Mouse (Mus musculus): Measurements from ENCODE around the gene Ror1. TPM values are rescaled to one million over a fixed set of nuclear protein-coding genes. Genes with fewer than 3 reads are reported as not detected.

Gene Ror1
- polyA plus RNA-seq, 1 experiment, result 0.12 TPM

DNA sequence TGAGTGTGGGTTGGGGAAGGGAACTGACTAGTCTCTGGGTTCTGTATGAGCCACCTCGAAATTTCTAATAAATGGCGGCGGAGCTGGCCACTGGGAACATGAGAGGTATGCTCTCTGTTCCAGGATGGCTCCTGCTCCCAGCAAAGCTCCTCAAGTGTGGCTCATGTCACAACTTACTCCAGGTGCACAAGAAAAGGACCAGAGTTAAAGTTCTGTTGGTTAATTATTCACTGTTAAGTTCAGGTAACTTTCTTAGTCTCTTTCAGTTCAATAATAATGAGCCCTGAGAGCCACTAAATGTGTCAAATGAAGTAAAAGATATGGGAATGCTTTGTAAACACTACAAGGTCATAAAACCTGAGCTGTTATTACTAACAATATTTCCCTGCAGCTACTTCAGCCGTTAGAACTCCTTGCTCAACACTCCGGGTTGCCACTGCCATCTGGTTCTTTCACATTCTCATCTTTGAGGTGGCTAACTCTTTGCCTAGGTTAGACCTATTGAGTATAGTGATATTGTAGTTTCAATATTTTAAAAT is 100.7 kb downstream of the Ror1 start:
- TF ChIP-seq POLR2A (IDR thresholded peaks at IDR 0.05; ENCODE audit: control insufficient read depth, low read depth, low read length) (no peak), CTCF (IDR thresholded peaks at IDR 0.05; ENCODE audit: control insufficient read depth, insufficient read depth, insufficient replicate concordance, low read depth, low read length) (no peak)
- Histone ChIP-seq H3K27me3 (ENCODE audit: control insufficient read depth, insufficient read depth, low read length) (no peaks in the 10 kb centered on the region), H3K4me1 (ENCODE audit: control insufficient read depth, insufficient read depth, low read length) (no peaks in the 10 kb centered on the region), H3K27ac (ENCODE audit: control insufficient read depth, insufficient read depth, low read depth, low read length) (no peak overlapping the region), H3K36me3 (ENCODE audit: control insufficient read depth, insufficient read depth, low read length) (no peaks in the 10 kb centered on the region), H3K4me3 (ENCODE audit: control insufficient read depth, low read depth, low read length) (no peak overlapping the region)

- Histone ChIP-seq H3K27ac (ENCODE audit: control insufficient read depth, insufficient read depth, low read depth, low read length) (no peak overlapping the region), H3K4me1 (ENCODE audit: control insufficient read depth, insufficient read depth, low read length) (no peaks in the 10 kb centered on the region), H3K27me3 (ENCODE audit: control insufficient read depth, insufficient read depth, low read length) (no peaks in the 10 kb centered on the region), H3K4me3 (ENCODE audit: control insufficient read depth, low read depth, low read length) (no peak overlapping the region), H3K36me3 (ENCODE audit: control insufficient read depth, insufficient read depth, low read length) (no peaks in the 10 kb centered on the region)
- TF ChIP-seq POLR2A (IDR thresholded peaks at IDR 0.05; ENCODE audit: control insufficient read depth, low read depth, low read length), result no peak
- no peak for TF ChIP-seq CTCF (IDR thresholded peaks at IDR 0.05; ENCODE audit: control insufficient read depth, insufficient read depth, insufficient replicate concordance, low read depth, low read length)
Observed at GRCm38 (mm10) chr4:100198275-100198674, 102.7 kb downstream of the Ror1 start.

GRCm38 (mm10) chr4:100201322-100201721 is 105.7 kb downstream of the Ror1 start:
- Histone ChIP-seq H3K4me1 (ENCODE audit: control insufficient read depth, insufficient read depth, low read length) (no peaks in the 10 kb centered on the region), H3K27ac (ENCODE audit: control insufficient read depth, insufficient read depth, low read depth, low read length) (no peak overlapping the region)

DNA sequence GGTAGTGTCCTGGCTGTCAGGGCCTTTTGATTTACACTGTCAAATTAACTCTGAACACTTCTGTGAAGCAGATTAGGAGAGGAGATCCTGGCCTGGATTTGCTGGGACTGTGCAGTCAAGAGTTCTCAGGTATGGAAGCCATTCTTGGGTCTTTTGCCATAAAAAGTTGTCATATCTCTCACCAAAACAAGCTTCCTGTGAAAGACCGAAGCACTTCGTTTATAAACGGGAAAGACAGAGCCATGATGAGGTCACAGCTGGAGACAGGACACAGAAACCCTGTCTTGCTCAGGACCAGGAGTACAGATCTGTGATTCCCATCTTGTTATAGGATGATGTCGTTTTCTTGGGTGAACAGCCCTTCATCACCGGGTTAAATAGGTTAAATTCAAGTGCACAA is 107.5 kb downstream of the Ror1 start:
- no peaks in the 10 kb centered on the region for H3K27me3 ChIP-seq (ENCODE audit: control insufficient read depth, insufficient read depth, low read length)
- no peak overlapping the region for H3K27ac ChIP-seq (ENCODE audit: control insufficient read depth, insufficient read depth, low read depth, low read length)
- no peaks in the 10 kb centered on the region for H3K36me3 ChIP-seq (ENCODE audit: control insufficient read depth, insufficient read depth, low read length)
- no peak overlapping the region for H3K4me3 ChIP-seq (ENCODE audit: control insufficient read depth, low read depth, low read length)
- H3K4me1 ChIP-seq (ENCODE audit: control insufficient read depth, insufficient read depth, low read length), result no peaks in the 10 kb centered on the region
- TF ChIP-seq POLR2A (IDR thresholded peaks at IDR 0.05; ENCODE audit: control insufficient read depth, low read depth, low read length) (no peak), CTCF (IDR thresholded peaks at IDR 0.05; ENCODE audit: control insufficient read depth, insufficient read depth, insufficient replicate concordance, low read depth, low read length) (no peak)

More at GRCm38 (mm10) chr4:100201322-100201721, 105.7 kb downstream of the Ror1 start:
- Histone ChIP-seq H3K27me3 (ENCODE audit: control insufficient read depth, insufficient read depth, low read length) (no peaks in the 10 kb centered on the region), H3K4me3 (ENCODE audit: control insufficient read depth, low read depth, low read length) (no peak overlapping the region), H3K36me3 (ENCODE audit: control insufficient read depth, insufficient read depth, low read length) (no peaks in the 10 kb centered on the region)
- TF ChIP-seq POLR2A (IDR thresholded peaks at IDR 0.05; ENCODE audit: control insufficient read depth, low read depth, low read length) (no peak), CTCF (IDR thresholded peaks at IDR 0.05; ENCODE audit: control insufficient read depth, insufficient read depth, insufficient replicate concordance, low read depth, low read length) (no peak)

DNA sequence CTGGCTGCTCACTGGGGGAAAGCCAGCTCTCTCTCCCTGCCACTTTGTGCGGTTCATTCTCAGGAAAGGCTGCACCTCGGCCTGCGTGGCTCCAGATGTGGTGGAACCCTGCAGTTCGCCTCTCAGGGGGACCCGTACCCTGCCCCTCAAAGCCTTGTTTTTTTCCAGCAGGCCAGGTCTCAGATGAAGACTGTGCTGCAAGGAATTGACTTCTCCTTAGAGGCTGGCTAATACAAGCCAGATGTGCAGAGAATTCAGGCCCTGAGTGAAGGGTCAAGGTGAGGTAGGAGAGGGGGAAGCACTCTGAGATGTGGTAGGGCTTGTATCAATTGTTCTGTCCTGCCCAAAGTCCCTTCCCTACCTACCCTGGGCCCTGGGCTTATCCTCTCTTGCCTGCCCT is 108.1 kb downstream of the Ror1 start:
- H3K4me1 ChIP-seq (ENCODE audit: control insufficient read depth, insufficient read depth, low read length), result no peaks in the 10 kb centered on the region
- no peak for TF ChIP-seq CTCF (IDR thresholded peaks at IDR 0.05; ENCODE audit: control insufficient read depth, insufficient read depth, insufficient replicate concordance, low read depth, low read length)
- no peak for TF ChIP-seq POLR2A (IDR thresholded peaks at IDR 0.05; ENCODE audit: control insufficient read depth, low read depth, low read length)
- H3K27ac ChIP-seq (ENCODE audit: control insufficient read depth, insufficient read depth, low read depth, low read length), result no peak overlapping the region
- no peak overlapping the region for H3K4me3 ChIP-seq (ENCODE audit: control insufficient read depth, low read depth, low read length)
- H3K36me3 ChIP-seq (ENCODE audit: control insufficient read depth, insufficient read depth, low read length), result no peaks in the 10 kb centered on the region
- no peaks in the 10 kb centered on the region for H3K27me3 ChIP-seq (ENCODE audit: control insufficient read depth, insufficient read depth, low read length)

DNA sequence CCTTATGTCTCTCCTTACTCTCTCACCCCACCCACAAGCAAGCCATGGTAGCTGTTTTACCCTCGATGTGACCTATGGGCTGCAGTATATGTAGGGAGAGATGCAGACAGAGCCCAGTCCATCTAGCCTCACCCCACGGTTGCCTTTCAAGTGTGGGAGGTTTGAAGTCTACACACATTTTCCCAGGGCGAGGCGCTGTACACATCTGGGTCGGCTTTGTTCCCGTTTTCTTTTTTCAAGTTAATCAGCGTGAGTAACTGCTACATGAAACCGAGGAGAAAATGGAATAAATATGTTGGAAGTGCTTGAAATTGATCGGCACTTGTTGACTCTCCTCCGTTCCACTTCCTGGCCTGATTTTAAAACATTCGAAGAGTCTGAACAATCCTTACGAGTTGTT is 108.8 kb downstream of the Ror1 start:
- H3K36me3 ChIP-seq (ENCODE audit: control insufficient read depth, insufficient read depth, low read length), result no peaks in the 10 kb centered on the region
- no peaks in the 10 kb centered on the region for H3K4me1 ChIP-seq (ENCODE audit: control insufficient read depth, insufficient read depth, low read length)
- H3K27ac ChIP-seq (ENCODE audit: control insufficient read depth, insufficient read depth, low read depth, low read length), result no peak overlapping the region
- no peaks in the 10 kb centered on the region for H3K27me3 ChIP-seq (ENCODE audit: control insufficient read depth, insufficient read depth, low read length)
- no peak overlapping the region for H3K4me3 ChIP-seq (ENCODE audit: control insufficient read depth, low read depth, low read length)
- TF ChIP-seq POLR2A (IDR thresholded peaks at IDR 0.05; ENCODE audit: control insufficient read depth, low read depth, low read length) (no peak), CTCF (IDR thresholded peaks at IDR 0.05; ENCODE audit: control insufficient read depth, insufficient read depth, insufficient replicate concordance, low read depth, low read length) (no peak)

DNA sequence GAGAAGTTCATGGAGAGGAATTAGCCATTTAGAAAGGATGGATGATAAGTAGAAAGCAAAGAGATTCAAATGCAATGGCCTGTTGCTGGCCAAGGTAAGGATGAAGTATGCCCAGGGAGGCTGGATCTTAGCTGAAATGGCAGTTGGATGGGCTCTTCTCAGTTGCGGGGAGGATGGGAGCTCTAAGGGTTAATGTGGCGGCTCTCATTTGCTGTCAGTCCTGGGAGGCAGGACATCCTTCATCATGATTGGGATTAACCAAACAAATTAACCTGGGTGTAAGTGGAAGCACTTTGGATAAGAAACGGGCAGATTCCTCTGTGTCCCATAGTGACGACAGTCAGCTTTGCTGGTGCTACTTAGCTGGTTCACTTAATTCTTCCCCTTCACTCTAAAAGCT is 112.5 kb downstream of the Ror1 start:
- Histone ChIP-seq H3K36me3 (ENCODE audit: control insufficient read depth, insufficient read depth, low read length) (no peaks in the 10 kb centered on the region), H3K4me3 (ENCODE audit: control insufficient read depth, low read depth, low read length) (no peak overlapping the region), H3K27me3 (ENCODE audit: control insufficient read depth, insufficient read depth, low read length) (no peaks in the 10 kb centered on the region), H3K27ac (ENCODE audit: control insufficient read depth, insufficient read depth, low read depth, low read length) (no peak overlapping the region), H3K4me1 (ENCODE audit: control insufficient read depth, insufficient read depth, low read length) (no peaks in the 10 kb centered on the region)
- no peak for TF ChIP-seq POLR2A (IDR thresholded peaks at IDR 0.05; ENCODE audit: control insufficient read depth, low read depth, low read length)
- no peak for TF ChIP-seq CTCF (IDR thresholded peaks at IDR 0.05; ENCODE audit: control insufficient read depth, insufficient read depth, insufficient replicate concordance, low read depth, low read length)

- Histone ChIP-seq H3K27me3 (ENCODE audit: control insufficient read depth, insufficient read depth, low read length) (no peaks in the 10 kb centered on the region), H3K4me1 (ENCODE audit: control insufficient read depth, insufficient read depth, low read length) (no peaks in the 10 kb centered on the region), H3K36me3 (ENCODE audit: control insufficient read depth, insufficient read depth, low read length) (no peaks in the 10 kb centered on the region), H3K27ac (ENCODE audit: control insufficient read depth, insufficient read depth, low read depth, low read length) (no peak overlapping the region), H3K4me3 (ENCODE audit: control insufficient read depth, low read depth, low read length) (no peak overlapping the region)
- TF ChIP-seq POLR2A (IDR thresholded peaks at IDR 0.05; ENCODE audit: control insufficient read depth, low read depth, low read length) (no peak), CTCF (IDR thresholded peaks at IDR 0.05; ENCODE audit: control insufficient read depth, insufficient read depth, insufficient replicate concordance, low read depth, low read length) (no peak)
Observed at GRCm38 (mm10) chr4:100209106-100209505, 113.5 kb downstream of the Ror1 start.
